Mouse (Mus musculus): Measurements from ENCODE around the gene Fcgr1.
"Not testable (repeated sequence)": the region's sequence is repeated elsewhere in the genome, so short reads cannot be mapped to it uniquely, and the experiment has no call there.

The Fcgr1 gene

DNA sequence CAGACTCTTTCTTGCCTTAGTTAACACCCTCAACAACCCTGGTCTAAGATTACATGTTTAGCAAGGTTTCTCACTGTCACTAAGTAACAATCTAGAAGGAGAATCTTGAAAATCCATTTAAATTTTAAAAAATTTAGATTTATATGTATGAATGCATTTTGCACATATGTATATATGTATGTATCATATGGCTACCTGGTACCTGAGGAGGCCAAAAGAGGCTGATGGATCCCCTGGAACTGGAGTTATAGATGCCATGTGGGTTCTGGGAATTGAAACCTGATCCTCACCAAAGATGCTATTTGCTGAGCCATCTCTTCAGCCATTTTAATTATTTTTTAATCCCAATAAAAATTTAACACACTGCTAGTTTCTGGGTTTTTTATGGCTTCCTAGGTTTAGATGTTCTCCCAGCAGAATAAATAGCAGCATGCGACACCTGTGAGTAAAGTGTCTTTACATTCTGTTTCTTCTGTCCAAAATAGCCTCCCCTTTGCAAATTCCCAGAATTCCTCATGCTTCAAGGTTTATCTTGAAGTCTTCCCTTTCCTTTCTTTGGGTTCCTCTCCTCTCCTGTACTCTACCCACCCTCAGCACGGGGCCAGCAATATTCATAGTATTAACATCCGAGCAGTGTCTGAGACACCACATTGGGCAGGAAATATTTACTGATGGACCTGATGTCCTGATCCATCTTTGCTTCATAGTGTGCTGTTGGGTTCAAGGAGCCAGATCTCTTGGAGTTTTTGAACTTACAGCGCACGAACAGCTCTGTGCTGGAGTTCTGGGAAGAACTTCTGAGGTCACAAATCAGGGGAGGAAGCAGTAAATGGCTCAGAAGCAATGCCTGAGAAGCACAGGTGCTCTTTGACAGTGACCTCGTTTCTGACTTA is 45.4 kb downstream of the Fcgr1 start:
- DNase-seq (ENCODE audit: inconsistent ontology term) = no peak

- DNase-seq (ENCODE audit: inconsistent ontology term) = no peak
Observed at GRCm38 (mm10) chr3:96247356-96248140, 46.2 kb downstream of the Fcgr1 start.

- not testable (repeated sequence) for DNase-seq (ENCODE audit: inconsistent ontology term)
Observed at GRCm38 (mm10) chr3:96246427-96246856, 47.3 kb downstream of the Fcgr1 start, which contains the start of gene Hist2h3c1. Gene Hist2h3c1 (plus strand): TSS chr3:96246685.

DNA sequence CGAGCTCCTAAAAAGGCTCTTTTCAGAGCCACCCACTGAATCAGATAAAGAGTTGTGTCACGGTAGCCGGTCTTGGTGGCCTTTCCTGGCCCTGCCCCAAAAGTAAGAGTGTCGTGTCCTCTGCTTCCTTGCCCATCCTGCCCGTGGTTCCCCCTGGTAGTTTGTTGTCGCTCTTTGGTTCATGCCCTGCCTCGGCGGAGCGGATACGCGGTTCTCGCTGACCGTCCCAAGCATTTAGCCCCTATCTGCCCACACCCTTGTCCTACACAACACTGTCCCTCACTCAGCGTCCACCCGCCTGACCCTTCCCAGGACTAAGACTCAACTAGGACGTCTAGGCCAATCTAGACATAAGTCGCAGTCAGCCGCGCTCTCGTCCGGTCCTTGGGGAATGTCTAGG is 47.8 kb downstream of the Fcgr1 start:
- DNase-seq (ENCODE audit: inconsistent ontology term) = not testable (repeated sequence)

- peak; percentile 83 for DNase-seq (ENCODE audit: inconsistent ontology term)
Observed at GRCm38 (mm10) chr3:96245003-96245886, 48.5 kb downstream of the Fcgr1 start, which contains the start of gene Hist2h2aa1. Gene Hist2h2aa1 (plus strand): TSS chr3:96245497.

GRCm38 (mm10) chr3:96243921-96244572 is 49.7 kb downstream of the Fcgr1 start:
- DNase-seq (ENCODE audit: inconsistent ontology term) = no peak

GRCm38 (mm10) chr3:96240799-96241197 is 53.0 kb downstream of the Fcgr1 start:
- DNase-seq (ENCODE audit: inconsistent ontology term) = no peak

- DNase-seq (ENCODE audit: inconsistent ontology term) = peak; percentile 74
Observed at GRCm38 (mm10) chr3:96239949-96240798, 53.6 kb downstream of the Fcgr1 start, which contains the start of gene Hist2h2aa2. Gene Hist2h2aa2 (minus strand): TSS chr3:96240276.

DNA sequence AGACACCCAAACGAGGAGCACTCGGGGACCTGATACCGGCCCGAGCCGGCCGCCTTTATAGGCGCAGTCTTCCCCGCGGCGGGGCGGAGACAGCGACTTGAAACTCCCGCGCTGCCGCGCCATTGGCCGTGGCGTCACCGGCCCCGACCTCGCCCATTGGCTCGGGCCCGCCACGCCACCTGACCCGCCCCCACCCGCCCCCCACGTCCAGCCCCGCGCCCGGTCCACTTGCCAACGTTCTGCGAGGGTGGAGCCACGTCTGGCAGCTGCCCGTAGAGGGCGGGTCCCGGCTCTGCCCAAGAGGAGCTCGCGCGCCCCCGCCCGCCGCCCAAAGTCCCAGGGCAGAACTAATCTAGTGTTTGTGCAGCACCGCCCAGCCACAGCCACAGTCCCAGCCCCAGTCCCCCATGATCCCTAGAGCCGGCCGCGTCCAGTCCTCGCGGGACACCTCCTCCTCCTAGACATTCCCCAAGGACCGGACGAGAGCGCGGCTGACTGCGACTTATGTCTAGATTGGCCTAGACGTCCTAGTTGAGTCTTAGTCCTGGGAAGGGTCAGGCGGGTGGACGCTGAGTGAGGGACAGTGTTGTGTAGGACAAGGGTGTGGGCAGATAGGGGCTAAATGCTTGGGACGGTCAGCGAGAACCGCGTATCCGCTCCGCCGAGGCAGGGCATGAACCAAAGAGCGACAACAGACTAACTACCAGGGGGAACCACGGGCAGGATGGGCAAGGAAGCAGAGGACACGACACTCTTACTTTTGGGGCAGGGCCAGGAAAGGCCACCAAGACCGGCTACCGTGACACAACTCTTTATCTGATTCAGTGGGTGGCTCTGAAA is 54.6 kb downstream of the Fcgr1 start, which contains the start of gene Hist2h3c2:
Hist2h3c2 (minus strand) TSS at position 174 of the 840 bp plus-strand sequence.
- DNase-seq (ENCODE audit: inconsistent ontology term) = not testable (repeated sequence)

GRCm38 (mm10) chr3:96237904-96238511 is 55.8 kb downstream of the Fcgr1 start:
- no peak for DNase-seq (ENCODE audit: inconsistent ontology term)

GRCm38 (mm10) chr3:96237335-96237903 is 56.4 kb downstream of the Fcgr1 start:
- no peak for DNase-seq (ENCODE audit: inconsistent ontology term)

DNA sequence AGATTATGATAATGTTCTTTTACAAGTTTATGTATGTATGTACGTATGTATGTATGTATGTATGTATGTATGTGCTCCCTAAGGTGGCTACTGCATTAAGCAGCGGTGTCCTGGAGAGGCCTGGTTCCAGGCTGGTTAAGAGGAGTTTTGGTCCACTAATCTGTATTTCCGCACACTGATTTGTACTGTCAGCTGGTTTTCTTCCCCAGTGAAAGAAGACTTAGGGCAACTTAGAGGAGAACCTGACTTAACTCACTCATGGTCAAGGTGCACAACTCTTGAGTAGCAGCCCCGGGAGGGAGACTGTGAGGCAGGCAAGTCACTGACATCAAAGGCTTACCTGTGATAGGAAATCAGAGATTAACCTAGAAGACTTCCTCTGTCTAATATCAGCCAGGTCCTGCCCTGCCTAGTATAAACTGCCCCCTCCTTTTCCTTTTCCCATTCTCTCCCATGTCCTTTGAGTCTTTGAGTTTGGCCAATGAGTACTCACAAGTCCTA is 56.9 kb downstream of the Fcgr1 start:
- no peak for DNase-seq (ENCODE audit: inconsistent ontology term)

GRCm38 (mm10) chr3:96235836-96236235 is 57.9 kb downstream of the Fcgr1 start:
- DNase-seq (ENCODE audit: inconsistent ontology term) = no peak

DNA sequence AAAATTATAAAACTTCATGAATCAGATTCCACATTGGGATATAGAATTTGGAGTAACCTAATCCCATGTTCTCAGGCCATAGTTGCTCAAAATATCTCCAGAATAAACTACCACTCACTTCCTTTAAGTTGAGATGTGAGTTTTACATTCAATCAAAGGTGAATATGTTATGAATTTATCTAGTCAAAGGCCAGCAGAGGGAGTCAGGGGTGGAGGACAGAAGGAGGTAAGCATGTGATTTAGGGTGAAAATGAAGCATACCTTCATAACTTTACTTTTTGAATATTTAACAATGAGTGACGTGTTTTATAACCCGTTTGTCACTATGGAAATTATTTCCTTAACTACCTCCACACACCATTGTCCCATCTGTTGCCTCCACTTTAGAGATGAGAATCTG is 58.9 kb downstream of the Fcgr1 start:
- no peak for DNase-seq (ENCODE audit: inconsistent ontology term)

All from Muller cell, postnatal 12 days (primary cell).